Mouse (Mus musculus) hindbrain, embryonic 16.5 days (tissue): ENCODE measurements around the gene Ap1s1. TPM values are rescaled to one million over a fixed set of nuclear protein-coding genes. Genes with fewer than 3 reads are reported as not detected.

Source experiments
- ATAC-seq: fragments of 200-750 bp; cut with Nextera tagmentation; 2 replicates; pipeline ENCODE4 v1.8.0; 2017; ENCODE audit warnings: moderate TSS enrichment, moderate library complexity
- H3K27ac ChIP-seq: fragments of 300-500 bp; sonication (generic); 2 replicates; pipeline ENCODE4 v1.5.1; 2014; ENCODE audit warnings: low read depth, mild to moderate bottlenecking, control low read depth, low read length, moderate library complexity
- H3K27me3 ChIP-seq: fragments of 300-500 bp; sonication (generic); replicated peaks from 2 replicates; pipeline ENCODE4 v1.6.1; 2014; ENCODE audit warnings: low read length; ENCODE audit not compliant: control insufficient read depth, insufficient read depth
- H3K36me3 ChIP-seq: fragments of 300-500 bp; sonication (generic); 2 replicates; pipeline ENCODE4 v1.6.1; 2014; ENCODE audit warnings: mild to moderate bottlenecking, low read length, moderate library complexity, mixed read lengths; ENCODE audit not compliant: control insufficient read depth, insufficient read depth
- H3K4me1 ChIP-seq: fragments of 300-500 bp; sonication (generic); 2 replicates; pipeline ENCODE4 v1.6.1; 2014; ENCODE audit warnings: low read depth, low read length; ENCODE audit not compliant: control insufficient read depth, insufficient read depth
- H3K4me2 ChIP-seq: fragments of 300-500 bp; sonication (generic); 2 replicates; pipeline ENCODE4 v1.6.1; 2014; ENCODE audit warnings: mild to moderate bottlenecking, low read length, control low read depth, moderate library complexity
- H3K4me3 ChIP-seq: fragments of 300-500 bp; sonication (generic); 2 replicates; pipeline ENCODE4 v1.5.1; 2014; ENCODE audit warnings: mild to moderate bottlenecking, low read length, control low read depth, moderate library complexity
- H3K9ac ChIP-seq: fragments of 300-500 bp; sonication (generic); 2 replicates; pipeline ENCODE4 v1.6.1; 2014; ENCODE audit warnings: low read depth, mild to moderate bottlenecking, control low read depth, low read length, moderate library complexity
- H3K9me3 ChIP-seq: fragments of 300-500 bp; sonication (generic); 2 replicates; pipeline ENCODE4 v1.6.1; 2014; ENCODE audit warnings: mild to moderate bottlenecking, low read length, moderate library complexity; ENCODE audit not compliant: control insufficient read depth
- WGBS: fragments of 180-500 bp; shearing (Covaris S2); extraction: QIAGEN DNeasy Blood & Tissue Kit; methylation state at CpG from one replicate; pipeline ENCODE4 v1.1.7; 2014; 5-methylcytosine and 5-hydroxymethylcytosine counted together
- polyA plus RNA-seq: library from polyadenylated mRNA; unstranded; fragments of >200 nt; fragmentation: Nextera tagmentation; extraction: Ambion mirVana; gene quantifications from 2 replicates; pipeline ENCODE4 v1.2.1, GENCODE M21; 2015

Ap1s1 gene
- polyA plus RNA-seq, 1 experiment from 2014 or later, result 260 TPM

DNA sequence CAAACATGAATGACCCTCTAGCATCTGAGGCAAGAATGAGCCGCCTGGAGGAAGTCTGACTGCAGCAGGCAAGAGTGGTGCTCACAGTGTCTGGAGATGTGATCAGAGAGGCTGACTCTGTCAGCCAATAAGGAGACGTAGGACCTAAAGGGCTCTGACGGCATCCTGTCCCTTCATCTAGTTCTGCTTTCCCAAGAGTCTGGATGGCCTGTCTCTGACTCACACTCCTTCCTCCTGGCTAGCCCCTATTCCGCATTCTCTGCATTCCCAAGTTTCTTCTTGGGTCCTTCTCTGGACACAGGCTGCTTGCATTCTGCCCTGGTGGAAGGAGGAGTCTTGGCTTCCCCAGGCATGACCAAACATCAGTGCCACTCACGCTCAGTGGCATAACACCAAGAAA is 33.9 kb upstream of the Ap1s1 start:
- no peak overlapping the region for H3K4me3 ChIP-seq
- H3K4me2 ChIP-seq, result no peak overlapping the region
- no peak overlapping the region for H3K27ac ChIP-seq
- H3K36me3 ChIP-seq, result no peaks in the 10 kb centered on the region
- H3K27me3 ChIP-seq, result no peaks in the 10 kb centered on the region
- H3K9me3 ChIP-seq, result no peaks in the 10 kb centered on the region
- no peak overlapping the region for H3K9ac ChIP-seq
- no peaks in the 10 kb centered on the region for H3K4me1 ChIP-seq
- 77% methylated on average over 5 of the region's 5 CpGs for WGBS
- no peak for ATAC-seq

DNA sequence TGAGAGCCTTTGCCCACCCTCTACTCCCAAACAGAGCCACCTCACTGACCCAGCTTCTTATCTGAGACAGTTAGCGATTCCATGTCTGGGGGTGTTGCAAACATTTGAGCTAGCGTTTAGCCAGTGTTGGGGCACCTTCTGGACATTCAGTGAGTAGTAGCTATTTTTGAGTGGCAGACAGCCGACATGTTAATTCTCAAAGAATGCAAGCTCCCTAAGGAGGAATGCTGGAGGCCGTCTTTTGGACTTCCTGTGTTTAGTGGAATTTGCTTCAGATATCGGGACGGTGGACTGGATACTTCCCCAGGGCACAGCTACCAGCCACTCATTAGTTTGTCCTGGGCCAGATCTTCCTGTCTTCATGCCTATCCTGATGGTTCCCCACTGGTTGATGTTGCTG is 32.7 kb upstream of the Ap1s1 start:
- no peaks in the 10 kb centered on the region for H3K9me3 ChIP-seq
- no peak overlapping the region for H3K4me3 ChIP-seq
- no peaks in the 10 kb centered on the region for H3K27me3 ChIP-seq
- no peak for ATAC-seq
- no peaks in the 10 kb centered on the region for H3K36me3 ChIP-seq
- H3K9ac ChIP-seq, result no peak overlapping the region
- H3K4me2 ChIP-seq, result no peak overlapping the region
- 78% methylated on average over 6 of the region's 6 CpGs for WGBS
- H3K27ac ChIP-seq, result no peak overlapping the region
- H3K4me1 ChIP-seq, result peaks cover 5% of the 10 kb centered on the region; the same call in 1 of the 2 replicates

DNA sequence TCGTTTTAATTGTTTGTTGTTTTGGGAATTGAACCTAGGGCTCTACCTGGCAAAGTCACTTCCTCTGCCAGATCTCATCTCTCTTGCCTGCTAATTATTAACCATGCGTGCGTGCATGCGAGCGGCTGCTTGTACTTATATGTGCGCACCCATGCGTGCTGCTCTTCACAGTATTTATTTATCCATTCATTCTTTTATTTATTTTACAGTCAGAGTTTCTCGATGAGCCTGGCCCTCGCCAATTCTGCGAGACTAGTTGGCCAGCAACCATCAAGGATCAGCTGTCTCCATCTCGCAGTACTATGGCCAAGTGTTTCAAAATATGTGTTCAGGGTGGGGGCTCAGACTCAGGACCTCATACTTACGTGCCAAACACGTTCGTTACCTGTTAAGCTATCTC is 32.1 kb upstream of the Ap1s1 start:
- 85% methylated on average over 14 of the region's 14 CpGs for WGBS
- Histone ChIP-seq H3K9ac (no peak overlapping the region), H3K4me2 (no peak overlapping the region), H3K4me3 (no peak overlapping the region), H3K27me3 (no peaks in the 10 kb centered on the region), H3K9me3 (no peaks in the 10 kb centered on the region), H3K4me1 (peaks cover 5% of the 10 kb centered on the region; the same call in 1 of the 2 replicates), H3K36me3 (no peaks in the 10 kb centered on the region), H3K27ac (no peak overlapping the region)
- ATAC-seq, result no peak

DNA sequence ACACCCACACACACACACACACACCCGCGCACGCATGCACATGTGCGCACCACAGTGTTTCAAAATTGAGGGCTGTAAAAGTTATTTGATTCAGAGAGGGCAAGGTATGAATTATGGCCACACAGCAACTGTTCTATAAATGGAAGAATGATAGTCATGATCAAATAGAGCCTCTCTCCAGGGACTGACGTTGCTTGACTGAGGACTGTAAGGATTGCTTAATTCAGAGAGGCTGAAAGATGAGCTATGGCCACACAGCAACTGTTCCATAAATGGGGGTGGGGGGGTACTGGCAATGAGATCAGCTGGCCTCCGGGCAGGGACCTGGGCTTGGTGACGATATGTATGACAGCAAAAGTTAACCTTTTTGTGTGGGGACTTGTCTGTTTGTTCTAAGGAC is 31.3 kb upstream of the Ap1s1 start:
- no peak overlapping the region for H3K9ac ChIP-seq
- no peak overlapping the region for H3K27ac ChIP-seq
- ATAC-seq, result no peak
- no peak overlapping the region for H3K4me2 ChIP-seq
- H3K4me1 ChIP-seq, result peaks cover 11% of the 10 kb centered on the region
- no peak overlapping the region for H3K4me3 ChIP-seq
- WGBS, result 86% methylated on average over 7 of the region's 7 CpGs
- H3K9me3 ChIP-seq, result no peaks in the 10 kb centered on the region
- H3K36me3 ChIP-seq, result no peaks in the 10 kb centered on the region
- H3K27me3 ChIP-seq, result no peaks in the 10 kb centered on the region

DNA sequence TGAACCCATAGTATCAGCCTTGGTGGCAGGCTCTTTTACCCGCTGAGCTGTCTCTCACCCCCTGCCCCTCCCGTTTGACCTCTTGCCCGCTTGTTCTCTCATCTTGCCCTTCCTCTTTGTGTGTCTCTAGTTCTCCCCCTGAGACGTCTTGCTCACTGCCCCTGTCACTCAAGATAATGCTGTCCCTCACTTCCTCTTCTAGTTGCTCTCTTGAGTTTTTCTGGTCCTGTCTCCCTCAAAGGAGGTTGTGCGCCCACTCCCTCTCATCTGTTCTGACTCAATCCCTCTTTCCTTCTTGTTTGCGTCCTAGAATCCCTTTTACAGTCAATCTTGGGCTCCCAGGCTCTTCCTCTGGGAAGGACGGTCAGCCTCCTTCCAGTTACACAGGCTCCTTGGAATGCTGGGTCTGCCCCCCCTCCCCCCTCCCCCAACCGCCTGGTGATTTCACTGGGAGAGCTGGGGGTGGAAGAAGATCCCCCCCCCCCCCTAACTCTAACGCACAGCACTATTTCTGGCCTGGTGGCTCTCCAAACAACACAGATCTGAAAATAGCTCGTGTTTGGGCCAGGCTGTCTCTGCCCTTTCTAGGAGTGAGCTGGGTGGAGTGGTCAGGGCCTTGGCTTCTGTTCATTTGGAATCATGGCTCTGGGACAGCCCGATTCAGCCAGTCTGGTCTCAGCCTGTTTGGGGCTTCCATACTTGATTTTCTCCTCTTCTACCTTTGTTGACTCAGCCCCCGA is 30.4 kb upstream of the Ap1s1 start:
- Histone ChIP-seq H3K27me3 (no peaks in the 10 kb centered on the region), H3K27ac (no peak overlapping the region), H3K9ac (no peak overlapping the region), H3K9me3 (no peaks in the 10 kb centered on the region), H3K4me2 (no peak overlapping the region), H3K36me3 (no peaks in the 10 kb centered on the region), H3K4me3 (no peak overlapping the region), H3K4me1 (peaks cover 16% of the 10 kb centered on the region)
- 50% methylated on average over 12 of the region's 12 CpGs for WGBS
- ATAC-seq, result no peak

DNA sequence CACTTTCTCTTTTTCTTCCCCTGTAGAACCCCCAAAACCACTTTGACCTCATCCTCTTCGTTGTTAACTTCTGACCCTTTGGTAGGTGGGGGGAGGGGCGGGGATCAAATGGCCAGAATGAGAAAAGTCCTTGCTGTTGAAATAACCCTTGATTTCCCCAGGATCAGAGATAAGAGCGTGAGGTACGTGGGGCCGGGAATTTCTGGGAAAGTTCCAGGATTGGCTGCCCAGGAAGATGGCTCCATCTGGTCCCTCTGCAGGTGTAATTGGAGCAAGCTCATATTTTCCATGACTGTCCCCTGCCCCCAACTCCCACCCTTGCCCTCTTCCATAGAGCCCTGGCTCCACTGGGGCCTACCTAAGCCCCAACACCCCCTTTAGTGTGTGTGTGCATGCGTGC is 29.8 kb upstream of the Ap1s1 start:
- peaks cover 16% of the 10 kb centered on the region for H3K4me1 ChIP-seq
- H3K27ac ChIP-seq, result no peak overlapping the region
- H3K9ac ChIP-seq, result no peak overlapping the region
- no peaks in the 10 kb centered on the region for H3K36me3 ChIP-seq
- 77% methylated on average over 6 of the region's 6 CpGs for WGBS
- H3K4me3 ChIP-seq, result no peak overlapping the region
- no peak overlapping the region for H3K4me2 ChIP-seq
- no peaks in the 10 kb centered on the region for H3K27me3 ChIP-seq
- no peaks in the 10 kb centered on the region for H3K9me3 ChIP-seq
- ATAC-seq, result no peak

DNA sequence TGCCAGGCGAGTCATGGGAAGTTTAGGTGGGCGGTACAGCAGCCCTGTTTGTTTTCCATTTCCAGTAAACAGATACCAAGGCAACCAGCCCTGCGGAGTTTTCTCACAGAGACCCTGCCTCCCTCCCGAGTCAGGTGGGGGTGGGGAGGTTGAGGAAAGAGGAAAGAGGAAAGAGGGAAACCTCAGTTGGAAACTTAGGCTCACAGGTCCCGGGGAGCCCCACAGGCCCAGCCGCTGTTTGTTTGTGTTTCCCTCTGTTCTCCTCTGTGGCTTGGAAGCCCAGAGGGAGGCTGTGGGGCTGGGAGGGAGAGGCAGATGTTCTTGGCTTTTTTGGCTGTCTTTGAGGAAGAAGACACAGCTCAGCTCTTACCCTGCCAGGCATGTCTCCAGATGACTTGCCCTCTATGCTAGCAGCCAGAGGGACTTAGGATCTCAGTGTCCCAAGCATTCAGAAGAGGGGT is 28.3 kb upstream of the Ap1s1 start:
- Histone ChIP-seq H3K9me3 (no peaks in the 10 kb centered on the region), H3K4me1 (peaks cover 16% of the 10 kb centered on the region), H3K27me3 (no peaks in the 10 kb centered on the region), H3K4me3 (no peak overlapping the region), H3K36me3 (no peaks in the 10 kb centered on the region), H3K9ac (no peak overlapping the region), H3K27ac (no peak overlapping the region), H3K4me2 (no peak overlapping the region)
- ATAC-seq, result no peak
- 24% methylated on average over 6 of the region's 6 CpGs for WGBS

DNA sequence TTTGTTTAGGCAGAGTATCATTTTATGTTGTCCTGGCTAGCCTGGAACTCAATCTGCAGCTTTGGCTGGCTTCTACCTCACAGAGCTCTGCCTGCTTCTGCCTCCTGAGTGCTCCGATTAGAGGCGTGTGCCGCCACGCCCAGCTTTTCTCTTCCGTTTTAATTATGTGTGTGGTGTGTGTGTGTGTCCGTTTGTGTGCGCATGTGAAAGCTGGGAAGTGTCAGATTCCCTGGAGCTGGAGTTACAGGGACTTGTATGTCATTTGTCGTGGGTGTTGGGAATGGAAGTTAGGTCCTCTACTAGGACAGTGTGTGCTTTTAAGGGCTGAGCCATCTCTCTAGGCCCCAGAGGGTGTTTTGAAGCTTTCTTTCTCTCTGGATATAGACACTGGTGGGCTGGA is 27.2 kb upstream of the Ap1s1 start:
- Histone ChIP-seq H3K4me2 (no peak overlapping the region), H3K4me3 (no peak overlapping the region), H3K27ac (no peak overlapping the region), H3K36me3 (no peaks in the 10 kb centered on the region), H3K4me1 (peaks cover 16% of the 10 kb centered on the region), H3K9ac (no peak overlapping the region), H3K9me3 (no peaks in the 10 kb centered on the region), H3K27me3 (no peaks in the 10 kb centered on the region)
- WGBS, result 95% methylated on average over 8 of the region's 8 CpGs
- ATAC-seq, result no peak

DNA sequence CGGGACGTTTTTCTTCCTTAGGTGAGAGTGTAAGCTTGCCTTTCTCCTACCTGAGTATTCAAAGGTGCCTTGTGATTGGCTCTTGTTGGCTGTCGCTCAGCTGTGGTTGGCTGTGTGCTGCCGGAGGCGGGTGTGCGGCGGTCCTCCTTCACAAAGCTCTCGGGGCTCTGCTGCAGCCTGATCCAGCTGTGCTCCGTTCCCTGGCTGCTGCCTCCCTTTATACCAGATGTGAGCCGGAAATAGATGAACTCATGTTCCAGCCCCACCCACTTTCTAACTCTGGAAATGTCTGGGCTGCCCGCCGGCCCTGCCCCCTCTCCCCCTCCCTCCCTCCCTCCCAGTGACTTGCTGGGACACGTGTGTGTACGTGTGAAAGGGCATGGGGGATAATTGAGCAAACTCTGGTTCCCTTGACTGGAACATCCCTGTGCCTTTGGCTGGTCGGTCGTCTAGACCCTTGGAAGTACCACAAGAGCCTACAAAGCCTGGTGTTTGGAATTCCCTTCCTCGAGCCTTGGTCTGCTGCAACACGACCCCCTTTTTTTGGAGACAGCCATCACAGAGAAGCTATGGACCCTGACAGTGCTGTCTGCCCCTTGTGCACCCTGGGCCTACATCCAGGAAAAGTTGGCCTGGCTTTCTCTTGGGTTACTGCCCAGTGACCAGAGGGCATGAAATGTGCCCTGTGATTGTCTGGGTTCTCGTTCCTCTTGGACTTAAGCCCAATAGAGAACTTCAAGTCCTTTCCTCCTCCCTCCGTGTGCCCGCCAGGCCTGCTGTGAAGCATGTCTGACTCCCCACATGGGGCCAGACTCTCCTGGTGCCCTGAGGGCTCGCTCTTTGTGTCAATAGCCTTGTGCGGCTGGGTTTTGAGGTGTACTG is 26.4 kb upstream of the Ap1s1 start, which contains the start of gene Serpine1:
Gene Serpine1 (minus strand): TSS at position 190 of the 882 bp plus-strand sequence.
- WGBS, result 14% methylated on average over 23 of the region's 23 CpGs
- ATAC-seq, result peak; percentile 95

More for the DNA sequence above, 26.4 kb upstream of the Ap1s1 start, which contains the start of gene Serpine1:
- no peaks in the 10 kb centered on the region for H3K9me3 ChIP-seq
- H3K4me2 ChIP-seq, result peak within 1 kb of the TSS; percentile 69
- no peaks in the 10 kb centered on the region for H3K36me3 ChIP-seq
- H3K4me3 ChIP-seq, result peak within 1 kb of the TSS; percentile 28
- no peak within 1 kb of the TSS; the same call in 1 of the 2 replicates for H3K27ac ChIP-seq
- H3K27me3 ChIP-seq, result no peaks in the 10 kb centered on the region
- peak within 1 kb of the TSS; percentile 60 for H3K9ac ChIP-seq
- H3K4me1 ChIP-seq, result peaks cover 16% of the 10 kb centered on the region
